Mouse (Mus musculus) heart, adult 2 months (tissue): ENCODE data around the gene Ism2. TPM values are rescaled to one million over a fixed set of nuclear protein-coding genes. Genes with fewer than 3 reads are reported as not detected.

Experiments
- DNase-seq, 2 experiments: peaks; one replicate each; pipeline ENCODE4 v3.0.0; 2021
- H3K27ac ChIP-seq: fragments of 200-600 bp; 2 replicates; pipeline ENCODE4 v1.8.1; 2022
- H3K27me3 ChIP-seq: fragments of 200-500 bp; 2 replicates; pipeline ENCODE4 v1.6.1; 2012; ENCODE audit warnings: mild to moderate bottlenecking, low read length, inconsistent platforms, mixed read lengths; ENCODE audit not compliant: control insufficient read depth, insufficient read depth
- H3K36me3 ChIP-seq: fragments of 200-500 bp; 2 replicates; pipeline ENCODE4 v1.6.1; 2012; ENCODE audit warnings: low read length, inconsistent platforms; ENCODE audit not compliant: control insufficient read depth, insufficient read depth
- H3K4me1 ChIP-seq: fragments of 200-500 bp; 2 replicates; pipeline ENCODE4 v1.6.1; 2011; ENCODE audit warnings: low read length; ENCODE audit not compliant: control insufficient read depth, insufficient read depth
- H3K4me3 ChIP-seq: fragments of 200-600 bp; 2 replicates; pipeline ENCODE4 v1.8.1; 2022
- H3K79me2 ChIP-seq: fragments of 200-500 bp; replicated peaks from 2 replicates; pipeline ENCODE4 v1.6.1; 2012; ENCODE audit warnings: mild to moderate bottlenecking, inconsistent platforms, low read length, moderate library complexity, mixed read lengths; ENCODE audit not compliant: control insufficient read depth, insufficient read depth
- H3K9ac ChIP-seq: fragments of 200-500 bp; 2 replicates; pipeline ENCODE4 v1.6.1; 2012; ENCODE audit warnings: low read depth, mild to moderate bottlenecking, control low read depth, inconsistent platforms, low read length, mixed read lengths
- CTCF ChIP-seq: fragments of 200-600 bp; IDR thresholded peaks from 2 replicates; pipeline ENCODE4 v1.8.1; 2022; ENCODE audit warnings: antibody characterized with exemption, mild to moderate bottlenecking, moderate library complexity
- EP300 ChIP-seq: fragments of 200-500 bp; IDR thresholded peaks from 2 replicates; pipeline ENCODE4 v1.6.1; 2011; ENCODE audit warnings: low read depth, low read length, control low read depth; ENCODE audit not compliant: insufficient read depth
- POLR2A ChIP-seq: fragments of 200-500 bp; IDR thresholded peaks from 2 replicates; pipeline ENCODE4 v1.6.1; 2011; ENCODE audit warnings: mild to moderate bottlenecking, low read depth, low read length, control low read depth; ENCODE audit not compliant: insufficient read depth
- WGBS: fragments of 180-500 bp; shearing (Covaris S2); methylation state at CpG from one replicate; pipeline ENCODE4 v1.1.7; 2018; 5-methylcytosine and 5-hydroxymethylcytosine counted together
- intact Hi-C: fragments of 180-260 bp; cut with DNase I; formaldehyde crosslinking; loops from one replicate; pipeline ENCODE4 v1.15.1; 2025
- polyA plus RNA-seq: library from polyadenylated mRNA; depleted of rRNA; stranded (reverse); fragments of >200 nt; gene quantifications from 2 replicates; pipeline ENCODE4 v1.2.3, GENCODE M21; 2012
- total RNA-seq, 2 experiments: library from RNA; stranded (reverse); gene quantifications; 2 replicates each; pipeline ENCODE4 v1.2.3; 2021

Ism2 gene
- total and polyA plus RNA-seq, 3 experiments: 0.18 TPM; not detected in 2

GRCm38 (mm10) chr12:87284726-87285125, 14.8 kb downstream of the Ism2 start:
- no peak for TF ChIP-seq EP300
- no peak for TF ChIP-seq POLR2A
- Histone ChIP-seq H3K4me1 (no peaks in the 10 kb centered on the region), H3K9ac (no peak overlapping the region), H3K27me3 (no peaks in the 10 kb centered on the region), H3K4me3 (no peak overlapping the region), H3K36me3 (no peaks in the 10 kb centered on the region), H3K79me2 (no peaks in the 10 kb centered on the region), H3K27ac (no peak overlapping the region)
- no peak for DNase-seq
- intact Hi-C loops: no loop called here
- 88% methylated on average over 5 of the region's 5 CpGs for WGBS

GRCm38 (mm10) chr12:87284268-87284667, 15.2 kb downstream of the Ism2 start:
- no peak overlapping the region for H3K9ac ChIP-seq
- intact Hi-C loops: no loop called here
- H3K4me1 ChIP-seq: no peaks in the 10 kb centered on the region
- TF ChIP-seq POLR2A: no peak
- TF ChIP-seq EP300: no peak
- no peak for TF ChIP-seq CTCF
- H3K27me3 ChIP-seq: no peaks in the 10 kb centered on the region
- 72% methylated on average over 4 of the region's 4 CpGs for WGBS
- H3K79me2 ChIP-seq: no peaks in the 10 kb centered on the region
- no peak for DNase-seq
- H3K36me3 ChIP-seq: no peaks in the 10 kb centered on the region
- no peak overlapping the region for H3K27ac ChIP-seq
- H3K4me3 ChIP-seq: no peak overlapping the region

- 73% methylated on average over 7 of the region's 7 CpGs for WGBS
- H3K27me3 ChIP-seq: no peaks in the 10 kb centered on the region
- H3K4me1 ChIP-seq: no peaks in the 10 kb centered on the region
- TF ChIP-seq POLR2A: no peak
- no peak for TF ChIP-seq EP300
- no peak for TF ChIP-seq CTCF
- DNase-seq: no peak
- H3K36me3 ChIP-seq: no peaks in the 10 kb centered on the region
- H3K4me3 ChIP-seq: no peak overlapping the region
- intact Hi-C loops: no loop called here
- H3K27ac ChIP-seq: no peak overlapping the region
- H3K79me2 ChIP-seq: no peaks in the 10 kb centered on the region
- no peak overlapping the region for H3K9ac ChIP-seq
These were observed 15.8 kb downstream of the Ism2 start for GRCm38 (mm10) chr12:87283706-87284105.

GRCm38 (mm10) chr12:87282743-87283142, 16.8 kb downstream of the Ism2 start:
- peaks cover 2% of the 10 kb centered on the region; the same call in 1 of the 2 replicates for H3K4me1 ChIP-seq
- 95% methylated on average over 4 of the region's 4 CpGs for WGBS
- no peak overlapping the region for H3K27ac ChIP-seq
- no peak overlapping the region for H3K4me3 ChIP-seq
- H3K27me3 ChIP-seq: no peaks in the 10 kb centered on the region
- TF ChIP-seq CTCF: no peak
- no peaks in the 10 kb centered on the region for H3K36me3 ChIP-seq
- DNase-seq: no peak
- H3K9ac ChIP-seq: no peak overlapping the region
- intact Hi-C loops: no loop called here
- no peaks in the 10 kb centered on the region for H3K79me2 ChIP-seq

- TF ChIP-seq EP300 (no peak), POLR2A (no peak), CTCF (no peak)
- H3K9ac ChIP-seq: no peak overlapping the region
- no peaks in the 10 kb centered on the region for H3K27me3 ChIP-seq
- no peaks in the 10 kb centered on the region for H3K79me2 ChIP-seq
- H3K27ac ChIP-seq: no peak overlapping the region
- H3K4me1 ChIP-seq: peaks cover 2% of the 10 kb centered on the region; the same call in 1 of the 2 replicates
- 42% methylated on average over 1 of the region's 1 CpGs for WGBS
- H3K4me3 ChIP-seq: no peak overlapping the region
- intact Hi-C loops: no loop called here
- H3K36me3 ChIP-seq: no peaks in the 10 kb centered on the region
- no peak for DNase-seq
These were observed 17.7 kb downstream of the Ism2 start for GRCm38 (mm10) chr12:87281766-87282165.

GRCm38 (mm10) chr12:87279879-87280278, 19.6 kb downstream of the Ism2 start:
- WGBS: 67% methylated on average over 14 of the region's 14 CpGs
- TF ChIP-seq EP300: no peak
- no peak for TF ChIP-seq POLR2A
- TF ChIP-seq CTCF: no peak

GRCm38 (mm10) chr12:87279350-87279749, 20.2 kb downstream of the Ism2 start:
- 37% methylated on average over 3 of the region's 3 CpGs for WGBS
- Histone ChIP-seq H3K4me1 (peaks cover 2% of the 10 kb centered on the region; the same call in 1 of the 2 replicates), H3K4me3 (no peak overlapping the region), H3K27me3 (no peaks in the 10 kb centered on the region), H3K27ac (no peak overlapping the region), H3K36me3 (no peaks in the 10 kb centered on the region), H3K79me2 (no peaks in the 10 kb centered on the region), H3K9ac (no peak overlapping the region)
- intact Hi-C loops: no loop called here
- TF ChIP-seq EP300 (no peak), POLR2A (no peak), CTCF (no peak)
- no peak for DNase-seq

More at GRCm38 (mm10) chr12:87279879-87280278, 19.6 kb downstream of the Ism2 start:
- intact Hi-C loops: no loop called here
- no peak for DNase-seq
- no peak overlapping the region for H3K9ac ChIP-seq
- H3K27me3 ChIP-seq: no peaks in the 10 kb centered on the region
- peaks cover 2% of the 10 kb centered on the region; the same call in 1 of the 2 replicates for H3K4me1 ChIP-seq
- H3K27ac ChIP-seq: no peak overlapping the region
- no peaks in the 10 kb centered on the region for H3K36me3 ChIP-seq
- H3K4me3 ChIP-seq: no peak overlapping the region
- no peaks in the 10 kb centered on the region for H3K79me2 ChIP-seq
